Comparison of ENCODE assay signal across 20 mouse cellular contexts in the genomic region with DNA sequence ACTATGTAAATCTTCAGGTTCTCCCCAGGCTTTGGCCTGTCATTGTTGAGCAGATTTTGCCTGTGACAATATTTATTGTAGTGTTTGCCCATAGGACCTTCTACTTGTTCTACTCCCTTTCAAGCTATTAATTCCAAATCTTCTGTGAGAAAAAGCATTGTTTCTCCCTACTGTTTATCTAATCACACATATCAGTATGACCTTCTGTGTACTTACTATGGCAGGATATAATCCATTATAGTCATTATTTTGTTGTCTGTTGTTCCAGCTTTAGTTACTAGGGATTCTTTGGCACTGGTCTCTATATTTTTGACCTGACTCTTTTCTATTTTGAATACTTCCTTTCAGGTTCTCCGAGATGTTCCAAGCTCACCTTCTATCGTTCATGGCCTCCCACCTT. TPM values are rescaled to one million over a fixed set of nuclear protein-coding genes. Genes with fewer than 3 reads are reported as not detected.
DNase-seq lines count a peak whose midpoint lies in the region; ATAC-seq and TF ChIP-seq lines count a peak whose summit lies in the region.
"Had no signal": no experiment of that assay in that cellular context is flagged by ENCODE, and none has a peak within 500 bp of the region (broad histone marks: within the 10 kb centered on the region; RNA-seq: fewer than 3 reads in every experiment).

No protein-coding gene starts in this region.

- H3K4me1 ChIP-seq in heart, adult 2 months (ENCODE audit: control insufficient read depth, insufficient read depth, low read length): peaks cover 9% of the 10 kb centered on the region
- no peaks in the 10 kb centered on the region for H3K4me1 ChIP-seq in lung, postnatal 0 days (ENCODE audit: insufficient read depth, low read depth, low read length)

- no peak for TF ChIP-seq CTCF in heart, adult 2 months (IDR thresholded peaks at IDR 0.05)
- no peak for TF ChIP-seq CTCF in lung, postnatal 0 days (IDR thresholded peaks at IDR 0.05)

- H3K27me3 ChIP-seq in heart, adult 2 months (ENCODE audit: control insufficient read depth, insufficient read depth, low read length): no peaks in the 10 kb centered on the region
- H3K27me3 ChIP-seq in lung, postnatal 0 days (replicated peaks; ENCODE audit: insufficient read depth, low read length): no peaks in the 10 kb centered on the region
- H3K27me3 ChIP-seq: CH12.LX, Patski had no signal

- intact Hi-C loops in heart, adult 2 months (cut with DNase I): no loop called here

- WGBS in heart, adult 2 months: 53% methylated on average over 2 of the region's 2 CpGs
- 73% methylated on average over 2 of the region's 2 CpGs for WGBS in lung, postnatal 0 days

- H3K9ac ChIP-seq in heart, adult 2 months (ENCODE audit: low read depth, low read length): no peak overlapping the region
- H3K9ac ChIP-seq in lung, postnatal 0 days (replicated peaks; ENCODE audit: low read depth): no peak overlapping the region

- no peaks in the 10 kb centered on the region for H3K79me2 ChIP-seq in heart, adult 2 months (replicated peaks; ENCODE audit: control insufficient read depth, insufficient read depth, low read length)

- H3K9me3 ChIP-seq in lung, postnatal 0 days (ENCODE audit: low read length): no peaks in the 10 kb centered on the region
- H3K9me3 ChIP-seq: G1E had no signal

- ATAC-seq in lung, postnatal 0 days: no peak
- ATAC-seq: activated CD4-positive, CD25-positive, alpha-beta regulatory T cell, adult 4 months; CD4-positive, CD25-positive, alpha-beta regulatory T cell, adult 4 months; Patski had no signal

- no peak overlapping the region for H3K4me2 ChIP-seq in lung, postnatal 0 days (replicated peaks; ENCODE audit: low read depth, low read length)

- DNase-seq in heart, adult 2 months: no peak
- no peak for DNase-seq in heart, adult 11 months
- DNase-seq in lung, postnatal 0 days (ENCODE audit: low spot score): no peak
- DNase-seq in lung, postnatal 10 days: no peak
- DNase-seq: adrenal gland, adult 2 months; adrenal gland, adult 8-10 months; adrenal gland, postnatal 10 days; adrenal gland, postnatal 14 days; adrenal gland, postnatal 25 days; adrenal gland, postnatal 36 days; B cell, adult 2 months; cerebellum, adult 11 months; cerebellum, adult 11-12 months; cerebellum, adult 18-20 months had no signal

- TF ChIP-seq EP300 in heart, adult 2 months (IDR thresholded peaks at IDR 0.05; ENCODE audit: insufficient read depth, low read depth, low read length): no peak
- peak; percentile 69 for TF ChIP-seq EP300 in lung, postnatal 0 days (IDR thresholded peaks at IDR 0.05)

- H3K27ac ChIP-seq in heart, adult 2 months: peak overlapping the region; percentile 34
- no peak overlapping the region for H3K27ac ChIP-seq in lung, postnatal 0 days (ENCODE audit: low read length)

- peaks cover 6% of the 10 kb centered on the region for H3K36me3 ChIP-seq in heart, adult 2 months (ENCODE audit: control insufficient read depth, insufficient read depth, low read length)
- no peaks in the 10 kb centered on the region for H3K36me3 ChIP-seq in lung, postnatal 0 days (ENCODE audit: insufficient read depth, low read length)
- H3K36me3 ChIP-seq: G1E had no signal

- no peak overlapping the region for H3K4me3 ChIP-seq in heart, adult 2 months
- no peak overlapping the region for H3K4me3 ChIP-seq in lung, postnatal 0 days (ENCODE audit: low read depth, low read length)

- TF ChIP-seq POLR2A in heart, adult 2 months (IDR thresholded peaks at IDR 0.05; ENCODE audit: insufficient read depth, low read depth, low read length): no peak

RNA-seq across cellular contexts. Expression of gene Cyp26b1, which starts 32.7 kb away (rescaled TPM):
- 10 to 100 TPM; 17.1 to 41.4 TPM for total RNA-seq in heart, adult 2 months (2021)
- polyA plus RNA-seq in heart, adult 2 months (2012; rRNA removed): 1.8 and 30.9 TPM in 2 replicates
- polyA plus RNA-seq in lung, postnatal 0 days (2015; fragmentation: Nextera tagmentation; extraction: Ambion mirVana): 2.6 and 7.7 TPM in 2 replicates
- total RNA-seq: CH12.LX, MEL had no signal
